Mouse (Mus musculus): ENCODE data around the gene Snx29.
A peak's percentile ranks its signal among the peaks of the same experiment; 100 is the strongest.

Snx29 gene

GRCm38 (mm10) chr16:11692744-11693143 is 370.0 kb downstream of the Snx29 start:
- DNase-seq = no peak

- no peak for DNase-seq
Measured at GRCm38 (mm10) chr16:11694386-11694785, 371.7 kb downstream of the Snx29 start.

- DNase-seq = no peak
Measured at GRCm38 (mm10) chr16:11696767-11697166, 374.1 kb downstream of the Snx29 start.

GRCm38 (mm10) chr16:11697710-11698357 is 375.1 kb downstream of the Snx29 start:
- DNase-seq = peak; percentile 78 to 81

- DNase-seq = no peak
Measured at GRCm38 (mm10) chr16:11701579-11701978, 378.9 kb downstream of the Snx29 start.

GRCm38 (mm10) chr16:11704096-11704495 is 381.4 kb downstream of the Snx29 start:
- peak in 1 of 2 experiments; percentile 32 for DNase-seq

- DNase-seq = peak; percentile 43 to 55
Measured at GRCm38 (mm10) chr16:11705456-11705855, 382.7 kb downstream of the Snx29 start.

GRCm38 (mm10) chr16:11708097-11708496 is 385.4 kb downstream of the Snx29 start:
- DNase-seq = no peak

GRCm38 (mm10) chr16:11709382-11709781 is 386.7 kb downstream of the Snx29 start:
- no peak for DNase-seq

- peak; percentile 42 to 49 for DNase-seq
Measured at GRCm38 (mm10) chr16:11709999-11710667, 387.4 kb downstream of the Snx29 start.

GRCm38 (mm10) chr16:11713265-11713865 is 390.7 kb downstream of the Snx29 start:
- DNase-seq = peak; percentile 44 to 62

- no peak for DNase-seq
Measured at GRCm38 (mm10) chr16:11716932-11717331, 394.2 kb downstream of the Snx29 start.

- DNase-seq = no peak
Measured at GRCm38 (mm10) chr16:11725901-11726300, 403.2 kb downstream of the Snx29 start.

GRCm38 (mm10) chr16:11727331-11727730 is 404.6 kb downstream of the Snx29 start:
- DNase-seq = no peak

- DNase-seq = no peak
Measured at GRCm38 (mm10) chr16:11728131-11728530, 405.4 kb downstream of the Snx29 start.

- DNase-seq = no peak
Measured at GRCm38 (mm10) chr16:11728627-11729026, 405.9 kb downstream of the Snx29 start.

GRCm38 (mm10) chr16:11729111-11729510 is 406.4 kb downstream of the Snx29 start:
- DNase-seq = no peak

GRCm38 (mm10) chr16:11729815-11730214 is 407.1 kb downstream of the Snx29 start:
- DNase-seq = no peak

- no peak for DNase-seq
Measured at GRCm38 (mm10) chr16:11731014-11731535, 408.4 kb downstream of the Snx29 start.

- peak in 1 of 2 experiments; percentile 1 for DNase-seq
Measured at GRCm38 (mm10) chr16:11738341-11738740, 415.6 kb downstream of the Snx29 start.

- no peak for DNase-seq
Measured at GRCm38 (mm10) chr16:11741951-11742350, 419.2 kb downstream of the Snx29 start.

GRCm38 (mm10) chr16:11742351-11742750 is 419.6 kb downstream of the Snx29 start:
- DNase-seq = no peak

- DNase-seq = peak in 1 of 2 experiments; percentile 0
Measured at GRCm38 (mm10) chr16:11743013-11743412, 420.3 kb downstream of the Snx29 start.

GRCm38 (mm10) chr16:11743724-11744123 is 421.0 kb downstream of the Snx29 start:
- peak; percentile 46 to 55 for DNase-seq

Measured in cerebellum, postnatal 10 days (tissue).